Mouse (Mus musculus) CD4-positive, CD25-positive, alpha-beta regulatory T cell, adult 2 months (primary cell): ENCODE results near the gene Ttc41.

Experiments
- DNase-seq: peaks from one replicate; pipeline ENCODE4 v3.0.0-alpha.2; 2012; ENCODE audit warnings: low read depth, low spot score

Ttc41 gene

DNA sequence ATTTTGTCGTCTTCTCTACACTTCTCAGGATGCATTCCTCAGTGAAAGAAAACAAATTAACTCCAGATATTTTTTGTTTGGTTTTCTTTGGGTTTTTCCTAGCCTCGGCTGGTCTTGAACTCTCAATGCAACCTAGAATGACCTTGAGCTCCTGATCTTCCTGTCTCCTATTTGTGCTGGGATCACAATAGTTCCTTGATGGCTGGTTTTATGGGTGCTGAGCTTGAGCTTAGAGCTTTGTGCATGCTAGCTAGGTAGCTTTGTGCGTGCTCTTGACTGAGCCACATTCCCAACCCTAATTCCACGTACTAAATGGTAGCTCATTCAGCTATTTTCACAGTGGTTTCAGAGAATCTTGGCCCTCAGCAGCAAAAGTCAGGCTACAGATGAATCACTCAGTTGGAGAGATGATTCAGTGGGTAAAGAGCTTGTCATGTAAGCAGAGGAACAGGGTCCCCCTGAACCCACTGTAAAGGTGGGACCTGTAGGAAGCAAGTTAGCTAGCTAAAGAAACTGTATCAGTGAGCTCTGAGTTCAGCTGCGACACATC lies 78.6 kb downstream of the Ttc41 start:
- no peak for DNase-seq

DNA sequence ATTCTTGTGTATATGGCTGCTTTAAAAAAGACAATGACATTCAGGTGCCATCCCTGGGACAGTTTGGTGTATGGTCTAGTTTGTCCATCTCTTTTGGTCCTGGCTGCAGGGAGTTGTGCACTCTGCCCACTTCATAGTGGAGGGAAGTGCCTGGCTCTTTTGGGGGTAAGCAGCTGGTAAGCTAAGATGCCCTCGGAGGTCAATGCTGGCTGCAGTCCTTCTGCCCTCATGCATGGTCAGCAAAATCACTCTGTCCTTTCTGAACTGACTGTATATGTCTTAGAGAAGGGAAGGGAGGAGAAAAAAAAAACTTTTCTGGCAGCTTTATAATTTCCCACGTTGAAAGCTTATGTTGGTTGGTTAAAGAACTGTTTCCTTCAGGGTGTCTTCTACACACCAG lies 79.8 kb downstream of the Ttc41 start:
- no peak for DNase-seq

DNA sequence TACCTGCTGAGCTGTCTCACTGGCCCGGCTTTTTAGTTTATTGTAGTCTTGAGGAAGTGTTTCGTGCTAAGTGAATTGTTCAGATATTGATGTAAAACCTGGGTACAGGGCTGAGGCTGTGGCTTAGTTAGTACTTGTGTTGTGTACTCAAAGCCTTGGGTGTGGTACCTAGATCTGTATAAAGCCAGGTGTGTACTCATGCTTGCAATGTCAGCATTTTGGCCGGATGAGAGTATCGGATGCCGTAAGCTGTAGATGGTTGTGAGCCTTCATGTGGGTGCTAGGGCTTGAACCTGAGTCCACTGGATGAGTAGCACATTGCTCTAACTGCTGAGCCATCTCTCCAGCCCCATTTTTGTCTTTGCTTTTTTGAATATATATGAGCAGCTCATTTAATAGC lies 80.5 kb downstream of the Ttc41 start:
- DNase-seq = no peak

- no peak for DNase-seq
Observed at GRCm38 (mm10) chr10:86788193-86788592, 82.6 kb downstream of the Ttc41 start.

DNA sequence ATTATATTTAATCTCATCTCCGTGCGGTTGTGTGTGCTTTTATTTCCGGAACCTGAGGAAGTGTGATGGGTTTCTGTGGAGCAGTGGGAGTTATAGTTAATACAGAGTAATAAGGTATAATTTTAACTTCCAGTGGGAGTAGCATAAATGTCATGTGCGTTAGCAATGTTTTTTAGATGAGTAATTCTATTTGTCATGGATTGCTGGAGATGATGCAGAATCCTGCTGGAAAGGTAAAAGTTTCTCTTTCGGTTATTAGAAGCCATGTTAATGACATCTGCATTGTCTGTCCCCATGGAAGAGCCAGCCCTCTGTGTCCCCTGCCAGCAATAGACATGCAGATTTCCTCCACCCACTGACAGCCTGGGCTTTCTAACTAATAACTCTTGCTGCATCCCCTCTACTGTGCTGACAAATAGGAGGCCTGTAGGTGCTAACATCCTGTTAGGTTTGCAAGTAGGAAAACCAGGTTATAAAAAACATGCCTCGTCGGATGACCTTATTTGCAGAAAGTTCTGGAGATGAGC lies 83.6 kb downstream of the Ttc41 start:
- DNase-seq = no peak

- no peak for DNase-seq
Observed at GRCm38 (mm10) chr10:86791507-86792184, 86.0 kb downstream of the Ttc41 start.

DNA sequence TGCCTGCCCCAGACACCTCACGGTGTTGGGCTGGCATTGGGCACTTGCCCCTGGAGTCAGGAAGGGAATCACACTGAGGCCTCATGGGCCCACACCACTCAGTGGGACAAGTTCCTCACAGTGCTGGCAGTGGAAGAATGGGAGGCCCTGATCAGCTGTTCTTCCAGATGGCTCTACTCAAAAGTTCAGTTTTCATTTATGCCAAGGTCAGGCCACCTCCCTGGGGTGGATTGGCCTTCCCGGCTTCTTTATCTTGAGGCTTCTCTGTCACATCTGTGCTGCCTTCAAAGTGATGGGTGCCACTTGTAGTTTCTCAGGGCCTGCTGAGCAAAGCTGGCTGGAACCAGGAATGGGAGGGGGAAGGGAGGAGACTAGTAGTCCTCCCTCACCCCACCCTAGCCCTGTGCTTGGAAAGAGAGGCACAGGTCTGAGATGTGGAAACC lies 87.9 kb downstream of the Ttc41 start:
- no peak for DNase-seq

GRCm38 (mm10) chr10:86794196-86794595 lies 88.6 kb downstream of the Ttc41 start:
- no peak for DNase-seq

GRCm38 (mm10) chr10:86794794-86795535 lies 89.4 kb downstream of the Ttc41 start:
- peak; percentile 37 for DNase-seq

DNA sequence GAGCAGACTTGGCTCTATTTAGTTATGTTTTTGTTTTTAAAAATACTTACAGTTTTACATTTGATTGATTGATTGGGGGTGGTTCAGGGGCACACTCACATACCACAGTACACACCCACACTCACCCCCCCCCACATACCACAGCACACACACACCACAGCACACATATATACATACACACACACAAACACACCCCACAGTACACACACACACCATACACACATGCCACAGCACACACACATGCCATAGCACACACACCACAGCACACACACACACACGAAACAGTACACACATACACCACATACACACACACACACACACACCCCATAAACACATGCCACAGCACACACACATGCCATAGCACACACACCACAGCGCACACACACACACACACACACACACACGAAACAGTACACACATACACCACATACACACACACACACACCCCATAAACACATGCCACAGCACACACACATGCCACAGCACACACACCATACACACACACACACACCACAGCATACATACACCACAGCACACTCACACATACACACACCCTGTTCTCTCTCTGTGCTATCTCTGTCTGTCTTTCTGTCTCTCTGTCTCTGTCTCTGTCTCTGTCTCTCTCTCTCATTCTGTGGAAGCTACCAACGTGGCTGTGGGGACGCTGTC lies 90.6 kb downstream of the Ttc41 start:
- DNase-seq = no peak

DNA sequence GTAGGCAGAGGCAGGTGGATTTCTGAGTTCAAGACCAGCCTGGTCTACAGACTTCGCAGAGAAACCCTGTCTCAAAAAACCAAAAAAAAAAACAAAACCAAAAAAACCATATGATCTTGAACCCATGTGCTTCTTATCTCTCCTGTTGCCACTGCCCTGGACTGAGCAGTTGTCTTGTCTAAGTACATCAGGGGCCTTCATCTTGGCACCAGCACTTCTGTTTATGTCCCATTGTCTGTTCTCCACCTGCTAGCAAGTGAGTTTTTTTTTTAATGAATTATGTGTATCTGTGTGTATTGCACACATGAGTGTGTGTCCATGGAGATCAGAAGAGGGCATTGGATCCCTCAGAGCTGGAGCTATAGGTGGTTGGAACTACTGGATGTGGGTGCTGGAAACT lies 101.8 kb downstream of the Ttc41 start:
- no peak for DNase-seq

- no peak for DNase-seq
Observed at GRCm38 (mm10) chr10:86808013-86808758, 102.6 kb downstream of the Ttc41 start.

GRCm38 (mm10) chr10:86810000-86810399 lies 104.4 kb downstream of the Ttc41 start:
- peak; percentile 22 for DNase-seq

GRCm38 (mm10) chr10:86810612-86811011 lies 105.0 kb downstream of the Ttc41 start:
- DNase-seq = no peak

- DNase-seq = no peak
Observed at GRCm38 (mm10) chr10:86814292-86815131, 108.9 kb downstream of the Ttc41 start.

GRCm38 (mm10) chr10:86815133-86815532 lies 109.5 kb downstream of the Ttc41 start:
- DNase-seq = no peak

- DNase-seq = no peak
Observed at GRCm38 (mm10) chr10:86819649-86820165, 114.1 kb downstream of the Ttc41 start.

DNA sequence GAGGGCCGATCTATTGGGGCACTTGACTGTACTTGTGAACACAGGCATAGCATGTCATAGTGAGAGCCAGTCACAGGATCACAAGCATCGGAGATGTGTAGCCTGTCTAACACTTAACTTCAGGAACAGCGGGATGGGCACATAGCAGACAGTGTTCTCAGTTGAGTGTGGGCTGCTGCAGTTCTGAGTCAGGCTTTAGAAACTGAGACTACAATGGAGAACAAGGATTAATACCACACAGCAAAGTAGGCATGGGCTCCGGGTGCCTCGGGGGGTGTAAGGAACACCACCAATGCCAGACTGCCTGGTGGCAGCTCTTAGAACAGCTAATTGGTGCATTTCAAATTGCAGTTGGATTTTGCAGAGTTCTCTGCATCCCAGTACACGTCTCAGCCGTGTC lies 115.4 kb downstream of the Ttc41 start:
- no peak for DNase-seq

DNA sequence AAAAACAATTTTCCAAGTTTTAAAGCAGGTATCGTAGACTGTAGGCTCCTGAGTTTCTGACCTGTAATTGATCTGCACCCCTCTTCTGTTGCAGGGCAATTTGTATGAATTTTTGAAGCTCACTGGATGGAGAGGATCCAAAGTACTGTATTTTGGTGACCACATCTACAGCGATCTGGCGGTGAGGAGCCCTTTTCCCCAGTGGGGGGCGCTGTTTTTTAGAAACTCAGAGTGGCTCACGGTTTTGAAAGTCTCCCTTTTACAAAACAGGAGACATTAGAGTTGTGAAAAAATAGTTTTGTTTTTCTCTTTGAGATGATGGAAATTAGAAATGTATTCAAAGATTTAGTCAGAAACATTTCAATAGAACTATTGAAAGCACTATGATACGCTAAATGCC lies 118.5 kb downstream of the Ttc41 start:
- peak; percentile 16 for DNase-seq

DNA sequence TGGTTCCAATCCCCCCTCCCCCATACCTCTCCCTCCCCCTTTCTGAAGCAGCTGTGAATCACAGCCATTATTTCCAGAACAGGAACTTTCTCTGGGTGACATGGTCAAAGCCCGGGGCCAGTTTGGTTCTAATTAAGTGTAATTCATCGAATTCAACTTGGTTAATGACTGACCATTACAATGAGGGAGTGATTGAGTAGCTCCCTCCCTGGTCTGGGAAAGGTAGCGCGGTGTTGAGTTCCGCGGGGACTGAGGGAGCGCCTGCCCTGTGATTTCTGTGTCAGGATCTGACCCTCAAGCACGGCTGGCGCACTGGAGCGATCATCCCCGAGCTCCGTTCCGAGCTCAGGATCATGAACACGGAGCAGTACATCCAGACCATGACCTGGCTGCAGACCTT lies 119.3 kb downstream of the Ttc41 start:
- DNase-seq = no peak
